Mouse (Mus musculus) mature B cell (primary cell): ENCODE measurements around the gene Nckap1l.

ENCODE experiments used
- in situ Hi-C: fragments of 300-500 bp; cut with MboI; formaldehyde crosslinking; loops from 2 replicates; pipeline ENCODE4 v1.14.3; 2019

Nckap1l gene

DNA sequence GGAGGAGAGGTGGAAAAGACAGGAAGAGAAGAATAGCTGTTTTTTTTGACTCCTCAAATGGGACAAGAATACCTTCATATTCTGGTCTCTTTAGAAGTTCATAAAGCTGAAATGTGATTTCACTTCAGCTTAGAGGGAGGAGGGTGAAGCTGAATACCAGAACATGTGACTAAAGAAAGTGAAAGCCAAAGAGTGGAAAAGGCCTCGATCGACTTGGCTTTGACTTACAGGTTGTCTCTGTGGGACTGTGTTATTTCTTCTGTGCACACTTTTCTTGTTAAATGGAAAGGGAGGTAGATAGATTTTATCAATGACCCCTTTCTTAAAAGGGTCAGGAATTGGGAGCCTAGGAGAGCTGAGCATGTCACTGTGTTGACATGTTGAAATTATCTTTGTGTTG lies 47.6 kb downstream of the Nckap1l start:
- in situ Hi-C loops = no loop called here

DNA sequence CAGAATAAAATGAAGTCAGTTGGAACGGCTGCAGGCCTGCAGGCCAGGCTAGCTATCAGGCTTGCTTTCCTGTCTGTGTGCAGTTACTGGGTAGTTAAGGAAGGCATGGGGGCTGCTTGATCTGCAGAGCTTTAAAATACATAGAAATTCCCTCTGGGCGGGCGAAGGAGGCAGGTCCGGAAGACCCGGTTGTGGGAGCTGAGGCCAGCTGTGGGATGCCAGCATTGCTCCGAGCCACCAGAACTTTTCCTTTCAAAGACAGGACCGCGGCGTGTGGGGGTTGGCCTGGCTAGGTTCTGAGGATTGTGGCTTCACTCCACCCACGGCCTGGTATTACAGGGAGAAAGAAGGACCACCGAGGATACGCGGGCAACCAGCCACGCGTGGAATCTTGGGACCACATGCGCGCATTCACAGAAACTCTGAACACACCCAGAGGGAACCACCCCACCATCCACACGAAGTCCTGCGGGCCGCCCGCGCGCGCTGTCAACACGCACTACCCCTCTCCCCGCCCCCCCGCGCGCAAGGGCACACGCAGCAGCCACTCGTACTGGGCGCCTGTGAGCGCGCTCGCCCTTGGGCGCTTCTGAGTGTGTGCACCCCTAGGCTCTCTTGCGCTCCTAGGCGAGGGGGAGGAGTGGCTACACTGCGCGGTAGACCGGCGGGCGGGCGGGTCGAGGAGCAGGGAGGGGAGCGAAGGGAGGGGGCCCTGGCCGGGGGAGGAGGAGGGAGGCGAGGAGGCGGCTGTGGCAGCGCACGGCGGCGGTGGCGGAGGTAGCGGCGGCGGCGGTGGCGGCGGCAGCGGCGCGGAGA lies 49.0 kb downstream of the Nckap1l start, which contains the start of gene Pde1b:
TSS of gene Pde1b (plus strand) at position 600 of the 816 bp plus-strand sequence.
- in situ Hi-C loops = no loop called here

DNA sequence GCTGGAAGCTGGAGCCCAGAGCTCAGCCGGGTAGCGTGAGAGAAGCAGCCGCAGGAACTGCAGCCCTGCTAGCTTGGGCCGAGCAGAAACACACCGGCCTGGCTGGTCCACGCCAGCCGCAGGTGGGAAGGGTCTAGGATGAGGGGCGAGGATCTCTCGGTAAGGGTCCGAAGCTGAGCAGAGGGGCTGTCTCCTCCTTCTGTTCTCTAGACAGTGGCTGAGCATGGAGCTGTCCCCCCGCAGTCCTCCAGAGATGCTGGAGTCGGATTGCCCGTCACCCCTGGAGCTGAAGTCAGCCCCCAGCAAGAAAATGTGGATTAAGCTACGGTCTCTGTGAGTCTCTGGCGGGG lies 49.6 kb downstream of the Nckap1l start:
- in situ Hi-C loops = no loop called here

GRCm38 (mm10) chr15:103503660-103504059 lies 50.1 kb downstream of the Nckap1l start:
- in situ Hi-C loops = no loop called here

DNA sequence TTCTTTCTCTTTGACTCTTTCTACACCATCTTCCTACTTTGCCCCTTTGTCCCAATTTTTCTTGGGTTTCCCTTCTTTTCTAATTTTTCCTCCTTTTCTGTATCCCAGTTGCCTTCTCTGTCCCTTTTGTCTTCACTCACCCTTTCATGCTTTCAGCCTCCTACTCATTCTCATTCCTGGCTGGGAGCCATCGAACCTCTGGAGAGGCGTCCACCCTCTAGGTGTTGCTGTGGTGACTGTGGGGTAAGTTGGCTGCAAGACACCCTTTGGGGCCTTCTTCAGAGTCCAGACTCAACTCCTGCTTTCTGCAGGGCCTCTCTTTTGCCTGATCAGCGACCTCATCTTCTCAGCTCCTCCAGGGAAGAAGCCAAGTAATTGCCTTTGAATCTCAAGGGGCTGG lies 55.7 kb downstream of the Nckap1l start:
- in situ Hi-C loops = no loop called here

GRCm38 (mm10) chr15:103511652-103512051 lies 58.1 kb downstream of the Nckap1l start:
- in situ Hi-C loops = no loop called here

GRCm38 (mm10) chr15:103513621-103514031 lies 60.0 kb downstream of the Nckap1l start:
- in situ Hi-C loops = no loop called here

GRCm38 (mm10) chr15:103514119-103514518 lies 60.5 kb downstream of the Nckap1l start:
- in situ Hi-C loops = no loop called here

DNA sequence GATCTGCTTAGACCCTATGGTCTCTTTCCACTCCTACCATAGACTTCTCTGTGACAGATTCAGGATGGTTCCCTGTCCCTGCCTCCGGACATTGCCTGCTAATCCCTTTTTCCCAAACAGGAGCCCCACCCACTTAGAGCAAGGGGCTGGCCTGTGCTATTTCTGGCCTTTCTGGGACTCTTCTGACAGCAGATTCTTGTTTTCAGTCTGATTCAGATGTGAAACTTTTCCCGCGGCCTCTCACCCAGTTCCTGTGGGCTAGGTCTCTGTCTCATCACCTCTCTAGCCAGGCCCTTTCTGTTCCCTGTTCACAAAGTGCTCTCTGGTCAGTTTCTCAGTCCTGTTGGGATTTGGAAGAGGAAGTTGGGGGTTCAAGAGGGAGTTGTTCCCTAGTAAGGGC lies 61.3 kb downstream of the Nckap1l start:
- in situ Hi-C loops = no loop called here

- in situ Hi-C loops = no loop called here
Measured at GRCm38 (mm10) chr15:103518600-103519385, 65.2 kb downstream of the Nckap1l start.

DNA sequence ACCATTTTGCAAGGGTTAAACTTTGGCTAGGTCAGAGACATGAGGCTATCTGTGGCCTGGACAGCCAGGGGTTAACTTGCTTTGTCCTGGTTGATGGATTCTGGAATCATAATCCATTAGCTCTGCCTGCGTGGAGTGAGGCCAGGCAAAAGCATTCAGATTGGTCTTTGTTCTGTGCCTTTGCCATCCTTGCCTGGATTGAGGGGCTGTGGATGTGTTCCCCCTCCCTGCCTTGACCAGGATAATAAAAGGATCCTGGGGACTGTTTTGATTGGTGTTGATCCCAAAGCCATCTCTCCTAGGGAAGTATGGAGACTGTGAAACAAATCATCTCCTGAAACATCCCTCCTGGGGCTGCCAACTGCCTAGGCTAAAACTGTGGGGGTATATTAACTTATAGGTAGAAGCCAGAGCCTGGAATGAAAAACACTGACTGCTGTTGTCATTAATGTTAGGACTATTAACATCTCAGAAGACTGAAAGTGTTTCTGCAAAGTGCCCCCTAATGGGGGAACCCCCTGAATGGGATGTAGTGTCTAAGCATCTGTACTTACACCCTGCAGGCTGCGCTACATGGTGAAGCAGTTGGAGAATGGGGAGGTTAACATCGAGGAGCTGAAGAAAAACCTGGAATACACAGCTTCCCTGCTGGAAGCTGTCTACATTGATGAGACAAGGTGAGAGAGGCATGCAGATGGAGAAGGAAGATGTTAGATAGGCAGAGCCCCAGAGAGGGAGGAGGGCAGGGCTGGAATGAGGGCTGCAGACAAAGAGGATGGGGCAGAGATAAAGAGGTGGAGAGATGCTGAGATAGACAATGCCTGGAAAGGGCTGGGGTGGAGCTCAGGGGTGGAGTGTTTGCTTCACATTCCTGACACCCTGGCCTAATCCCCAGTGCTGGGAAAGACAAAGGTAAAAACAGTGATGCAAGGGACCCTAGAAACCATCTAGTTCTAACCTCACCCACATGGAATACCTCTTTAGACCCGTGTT lies 66.1 kb downstream of the Nckap1l start:
- in situ Hi-C loops = no loop called here

- in situ Hi-C loops = no loop called here
Measured at GRCm38 (mm10) chr15:103522458-103523099, 69.0 kb downstream of the Nckap1l start.

DNA sequence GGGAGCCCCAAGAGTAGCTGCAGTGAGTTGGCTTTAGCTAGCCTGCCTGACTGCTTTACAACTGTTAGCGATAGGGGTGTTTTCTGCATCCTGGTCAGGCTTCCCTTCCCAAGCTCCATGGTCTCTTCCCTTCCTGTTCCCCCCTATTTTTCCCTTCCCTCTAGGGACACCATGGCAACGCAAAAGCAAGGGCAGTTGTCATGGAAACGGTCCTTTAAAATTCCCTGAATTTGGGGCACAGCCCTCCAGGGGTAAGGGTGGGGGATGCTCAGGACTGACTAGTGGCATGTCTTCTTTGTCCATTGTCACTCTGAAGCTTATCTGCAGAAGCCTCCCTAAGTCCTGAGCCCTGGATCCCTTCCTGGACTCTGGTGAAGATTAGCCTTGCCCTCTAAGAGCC lies 69.6 kb downstream of the Nckap1l start:
- in situ Hi-C loops = no loop called here

DNA sequence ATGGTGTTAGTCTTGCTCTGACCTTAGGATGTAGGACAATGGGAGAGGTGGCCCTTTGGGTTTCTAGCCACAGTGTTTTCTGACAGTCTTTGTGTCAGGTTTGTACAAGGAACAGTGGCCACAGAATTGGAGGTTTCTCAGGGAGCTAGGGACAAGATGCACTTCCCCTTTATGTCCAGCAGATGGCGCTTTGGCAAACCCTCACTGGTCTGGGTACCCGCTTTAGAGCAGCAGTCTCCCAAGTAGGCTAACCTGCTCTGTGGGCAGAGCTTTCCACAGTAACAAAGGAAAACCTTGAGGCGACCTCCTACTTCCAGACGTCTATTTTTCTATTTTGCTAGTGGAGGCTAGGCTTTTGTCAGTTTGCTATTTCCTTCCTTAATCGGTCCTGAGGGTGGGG lies 76.8 kb downstream of the Nckap1l start:
- in situ Hi-C loops = no loop called here

DNA sequence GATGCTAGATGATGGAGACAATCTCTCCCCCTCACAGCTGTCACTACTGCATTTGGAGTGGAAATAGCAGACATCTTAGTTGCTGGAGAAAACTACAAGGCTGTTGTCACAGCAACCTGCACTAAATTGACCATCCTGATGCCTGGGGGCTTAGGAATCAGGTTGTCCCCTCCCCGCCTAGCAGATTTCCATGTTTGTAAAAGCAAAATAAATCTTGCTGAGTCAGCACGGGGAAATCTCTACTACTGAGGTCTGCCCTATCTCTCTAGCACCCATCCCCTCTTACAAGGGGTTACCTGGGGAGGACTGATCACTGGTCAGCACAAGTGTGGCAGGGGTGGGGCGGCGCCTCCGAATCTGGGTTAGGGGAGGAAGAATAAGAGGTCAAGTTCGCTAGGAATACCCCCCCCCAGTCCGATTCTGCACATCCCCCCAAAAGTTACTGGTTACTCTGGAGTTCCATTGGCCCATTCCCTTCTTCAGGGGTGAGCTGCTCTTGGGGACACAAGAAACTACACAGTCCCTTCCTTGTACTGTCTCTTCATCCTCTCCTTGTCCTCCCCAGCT lies 80.5 kb downstream of the Nckap1l start:
- in situ Hi-C loops = no loop called here

- in situ Hi-C loops = no loop called here
Measured at GRCm38 (mm10) chr15:103535030-103535429, 81.4 kb downstream of the Nckap1l start.

GRCm38 (mm10) chr15:103535786-103536185 lies 82.2 kb downstream of the Nckap1l start:
- in situ Hi-C loops = no loop called here

- in situ Hi-C loops = no loop called here
Measured at GRCm38 (mm10) chr15:103536456-103536855, 82.9 kb downstream of the Nckap1l start.

- in situ Hi-C loops = no loop called here
Measured at GRCm38 (mm10) chr15:103537011-103537821, 83.6 kb downstream of the Nckap1l start.

GRCm38 (mm10) chr15:103537822-103538213 lies 84.2 kb downstream of the Nckap1l start, which contains the start of gene Ppp1r1a:
TSS of gene Ppp1r1a (minus strand) at chr15:103538003.
- in situ Hi-C loops = no loop called here
